Mouse (Mus musculus) thymus, postnatal 36 days (tissue): ENCODE data around the gene Mlkl.
"Not testable (repeated sequence)": the region's sequence is repeated elsewhere in the genome, so short reads cannot be mapped to it uniquely, and the experiment has no call there.

Experiments
- DNase-seq, 2 experiments: peaks; one replicate each; pipeline ENCODE4 v3.0.0; 2022; ENCODE audit warnings: mixed read lengths in 2 of 2

Gene Mlkl

GRCm38 (mm10) chr8:111337890-111338347 is at the start of gene Mlkl:
TSS of gene Mlkl (minus strand) at chr8:111338177.
- peak; percentile 16 to 17 for DNase-seq

- no peak for DNase-seq
Measured at GRCm38 (mm10) chr8:111385915-111386314, 47.9 kb upstream of the Mlkl start.

GRCm38 (mm10) chr8:111384628-111385027 is 46.7 kb upstream of the Mlkl start:
- no peak for DNase-seq

GRCm38 (mm10) chr8:111375192-111375591 is 37.2 kb upstream of the Mlkl start:
- DNase-seq: no peak

GRCm38 (mm10) chr8:111369711-111370110 is 31.7 kb upstream of the Mlkl start:
- DNase-seq: no peak

- no peak for DNase-seq
Measured at GRCm38 (mm10) chr8:111367350-111367749, 29.4 kb upstream of the Mlkl start.

- DNase-seq: no peak
Measured at GRCm38 (mm10) chr8:111366610-111367234, 28.7 kb upstream of the Mlkl start.

GRCm38 (mm10) chr8:111363489-111363888 is 25.5 kb upstream of the Mlkl start:
- no peak for DNase-seq

- DNase-seq: no peak
Measured at GRCm38 (mm10) chr8:111360579-111361209, 22.7 kb upstream of the Mlkl start.

- DNase-seq: no peak
Measured at GRCm38 (mm10) chr8:111359936-111360335, 22.0 kb upstream of the Mlkl start.

- no peak for DNase-seq
Measured at GRCm38 (mm10) chr8:111358905-111359304, 20.9 kb upstream of the Mlkl start.

GRCm38 (mm10) chr8:111357433-111357832 is 19.5 kb upstream of the Mlkl start:
- DNase-seq: no peak

GRCm38 (mm10) chr8:111353497-111353896 is 15.5 kb upstream of the Mlkl start:
- DNase-seq: no peak

GRCm38 (mm10) chr8:111352289-111352688 is 14.3 kb upstream of the Mlkl start:
- no peak for DNase-seq

GRCm38 (mm10) chr8:111350577-111350976 is 12.6 kb upstream of the Mlkl start:
- DNase-seq: no peak

GRCm38 (mm10) chr8:111343225-111343624 is 5.2 kb upstream of the Mlkl start:
- DNase-seq: peak; percentile 65 to 74

- DNase-seq: no peak
Measured at GRCm38 (mm10) chr8:111340186-111340585, 2.2 kb upstream of the Mlkl start.

GRCm38 (mm10) chr8:111338370-111339208 is 612 bp upstream of the Mlkl start:
- DNase-seq: no peak

- DNase-seq: no peak
Measured at GRCm38 (mm10) chr8:111337311-111337889, 577 bp downstream of the Mlkl start.

GRCm38 (mm10) chr8:111336692-111337091 is 1.3 kb downstream of the Mlkl start:
- DNase-seq: no peak

GRCm38 (mm10) chr8:111325222-111325790 is 12.7 kb downstream of the Mlkl start:
- DNase-seq: no peak

- no peak for DNase-seq
Measured at GRCm38 (mm10) chr8:111314729-111315128, 23.2 kb downstream of the Mlkl start.

GRCm38 (mm10) chr8:111313961-111314360 is 24.0 kb downstream of the Mlkl start:
- not testable (repeated sequence) for DNase-seq
